Comparison of ENCODE assay signal across 8 mouse cellular contexts in genomic region chr12:10438054-10439001, GRCm38 (mm10). TPM values are rescaled to one million over a fixed set of nuclear protein-coding genes. Genes with fewer than 3 reads are reported as not detected.
DNase-seq lines count a peak whose midpoint lies in the region; ATAC-seq lines count a peak whose summit lies in the region.

No protein-coding gene starts in this region.

- DNase-seq in heart, adult 18-20 months, result peak; percentile 76 to 90
- DNase-seq in embryo, embryonic 10.5 days (ENCODE audit: low spot score), result peak; percentile 87
- peak; percentile 80 to 88 for DNase-seq in gastrocnemius, postnatal 4 days (ENCODE audit: low spot score in 2 of 2)
- peak; percentile 85 for DNase-seq in neural tube, embryonic 11.5 days (ENCODE audit: low spot score)

- no peaks in the 10 kb centered on the region for H3K4me1 ChIP-seq in heart, embryonic 12.5 days (replicated peaks)
- peaks cover 5% of the 10 kb centered on the region; the same call in 1 of the 2 replicates for H3K4me1 ChIP-seq in kidney, embryonic 14.5 days (ENCODE audit: control insufficient read depth, insufficient read depth, low read length)
- H3K4me1 ChIP-seq in limb, embryonic 13.5 days, result peaks cover 25% of the 10 kb centered on the region
- H3K4me1 ChIP-seq in neural tube, embryonic 11.5 days (ENCODE audit: control insufficient read depth, insufficient read depth, low read length), result no peaks in the 10 kb centered on the region
- H3K4me1 ChIP-seq in stomach, embryonic 16.5 days (ENCODE audit: control insufficient read depth, insufficient read depth, low read length), result no peaks in the 10 kb centered on the region; the same call in 1 of the 2 replicates

- H3K4me2 ChIP-seq in heart, embryonic 12.5 days, result no peak overlapping the region
- no peak overlapping the region for H3K4me2 ChIP-seq in kidney, embryonic 14.5 days (replicated peaks; ENCODE audit: low read depth, low read length)
- H3K4me2 ChIP-seq in limb, embryonic 13.5 days (replicated peaks), result no peak overlapping the region
- H3K4me2 ChIP-seq in neural tube, embryonic 11.5 days (ENCODE audit: low read depth), result no peak overlapping the region
- no peak overlapping the region for H3K4me2 ChIP-seq in stomach, embryonic 16.5 days (ENCODE audit: low read depth, low read length)

- no peak overlapping the region for H3K27ac ChIP-seq in heart, embryonic 12.5 days (ENCODE audit: poor library complexity, severe bottlenecking)
- no peak overlapping the region for H3K27ac ChIP-seq in kidney, embryonic 14.5 days (ENCODE audit: low read depth, low read length)
- H3K27ac ChIP-seq in limb, embryonic 13.5 days, result no peak overlapping the region
- H3K27ac ChIP-seq in neural tube, embryonic 11.5 days (ENCODE audit: low read depth, low read length), result no peak overlapping the region
- peak overlapping the region; percentile 14; the same call in 1 of the 2 replicates for H3K27ac ChIP-seq in stomach, embryonic 16.5 days (ENCODE audit: low read length)

- H3K27me3 ChIP-seq in heart, embryonic 12.5 days (replicated peaks), result no peaks in the 10 kb centered on the region; the same call in 1 of the 2 replicates
- no peaks in the 10 kb centered on the region for H3K27me3 ChIP-seq in kidney, embryonic 14.5 days (ENCODE audit: control insufficient read depth, insufficient read depth, low read length)
- peaks cover 16% of the 10 kb centered on the region; the same call in 1 of the 2 replicates for H3K27me3 ChIP-seq in limb, embryonic 13.5 days
- no peaks in the 10 kb centered on the region for H3K27me3 ChIP-seq in neural tube, embryonic 11.5 days (ENCODE audit: control insufficient read depth, insufficient read depth, low read length)
- H3K27me3 ChIP-seq in stomach, embryonic 16.5 days (ENCODE audit: control insufficient read depth, insufficient read depth, low read length), result no peaks in the 10 kb centered on the region

- H3K9me3 ChIP-seq in heart, embryonic 12.5 days (replicated peaks), result no peaks in the 10 kb centered on the region
- H3K9me3 ChIP-seq in kidney, embryonic 14.5 days (ENCODE audit: control insufficient read depth, low read length), result no peaks in the 10 kb centered on the region
- no peaks in the 10 kb centered on the region for H3K9me3 ChIP-seq in limb, embryonic 13.5 days
- no peaks in the 10 kb centered on the region for H3K9me3 ChIP-seq in neural tube, embryonic 11.5 days (ENCODE audit: control insufficient read depth, low read length)
- H3K9me3 ChIP-seq in stomach, embryonic 16.5 days (replicated peaks; ENCODE audit: control insufficient read depth, low read length), result no peaks in the 10 kb centered on the region

- WGBS in heart, embryonic 12.5 days, result 32% methylated on average over 15 of the region's 15 CpGs
- WGBS in kidney, embryonic 14.5 days, result 32% methylated on average over 15 of the region's 15 CpGs
- 12% methylated on average over 15 of the region's 15 CpGs for WGBS in limb, embryonic 13.5 days
- 29% methylated on average over 15 of the region's 15 CpGs for WGBS in neural tube, embryonic 11.5 days
- 23% methylated on average over 15 of the region's 15 CpGs for WGBS in stomach, embryonic 16.5 days

- H3K36me3 ChIP-seq in heart, embryonic 12.5 days, result no peaks in the 10 kb centered on the region
- H3K36me3 ChIP-seq in kidney, embryonic 14.5 days (ENCODE audit: control insufficient read depth, insufficient read depth, low read length), result no peaks in the 10 kb centered on the region
- H3K36me3 ChIP-seq in limb, embryonic 13.5 days, result no peaks in the 10 kb centered on the region
- H3K36me3 ChIP-seq in neural tube, embryonic 11.5 days (ENCODE audit: control insufficient read depth, insufficient read depth, low read length), result no peaks in the 10 kb centered on the region
- no peaks in the 10 kb centered on the region for H3K36me3 ChIP-seq in stomach, embryonic 16.5 days (ENCODE audit: control insufficient read depth, insufficient read depth, low read length)

- no peak overlapping the region for H3K9ac ChIP-seq in heart, embryonic 12.5 days
- H3K9ac ChIP-seq in kidney, embryonic 14.5 days (ENCODE audit: low read depth, low read length), result no peak overlapping the region
- no peak overlapping the region for H3K9ac ChIP-seq in limb, embryonic 13.5 days
- no peak overlapping the region for H3K9ac ChIP-seq in neural tube, embryonic 11.5 days (ENCODE audit: low read length)
- H3K9ac ChIP-seq in stomach, embryonic 16.5 days (ENCODE audit: low read length), result no peak overlapping the region

- no peak overlapping the region for H3K4me3 ChIP-seq in heart, embryonic 12.5 days
- no peak overlapping the region for H3K4me3 ChIP-seq in kidney, embryonic 14.5 days (ENCODE audit: low read length)
- H3K4me3 ChIP-seq in limb, embryonic 13.5 days, result no peak overlapping the region
- no peak overlapping the region for H3K4me3 ChIP-seq in neural tube, embryonic 11.5 days (ENCODE audit: low read depth, low read length)
- no peak overlapping the region for H3K4me3 ChIP-seq in stomach, embryonic 16.5 days (replicated peaks; ENCODE audit: low read length)

- no peak for ATAC-seq in heart, embryonic 12.5 days (ENCODE audit: insufficient number of reproducible peaks, low FRiP score)
- peak; percentile 77 for ATAC-seq in kidney, embryonic 14.5 days (ENCODE audit: low FRiP score, low TSS enrichment)
- ATAC-seq in limb, embryonic 13.5 days (ENCODE audit: low FRiP score, low read depth), result peak; percentile 88
- ATAC-seq in neural tube, embryonic 11.5 days (ENCODE audit: insufficient read depth, low FRiP score, low TSS enrichment), result no peak
- ATAC-seq in stomach, embryonic 16.5 days (ENCODE audit: insufficient read depth, low FRiP score), result peak; percentile 61; the same call in 1 of the 2 replicates

RNA-seq across cellular contexts. Expression of gene Rdh14, which starts 47.8 kb away (rescaled TPM):
- total RNA-seq in heart, adult 18-20 months (2021), result 10 to 100 TPM; 56.6 to 62.0 TPM
- 52.1 and 52.2 TPM in 2 replicates for polyA plus RNA-seq in heart, embryonic 12.5 days (2016; fragmentation: Nextera tagmentation; extraction: Ambion mirVana)
- 10 to 100 TPM; 32.0 to 34.5 TPM for total RNA-seq in gastrocnemius, postnatal 4 days (2021)
- 36.2 and 39.4 TPM in 2 replicates for polyA plus RNA-seq in kidney, embryonic 14.5 days (2014; fragmentation: Nextera tagmentation; extraction: Ambion mirVana)
- 41.3 and 41.5 TPM in 2 replicates for polyA plus RNA-seq in limb, embryonic 13.5 days (2015; fragmentation: Nextera tagmentation; extraction: Ambion mirVana)
- polyA plus RNA-seq in neural tube, embryonic 11.5 days (2014; fragmentation: Nextera tagmentation; extraction: Ambion mirVana), result 24.2 and 26.9 TPM in 2 replicates
- 31.1 and 35.9 TPM in 2 replicates for polyA plus RNA-seq in stomach, embryonic 16.5 days (2015; fragmentation: Nextera tagmentation; extraction: Ambion mirVana)

Comparison
In these comparisons a context has a peak if more than half of its experiments do, and no peak if none do; other contexts are left out.
1. ATAC-seq: peak in kidney, embryonic 14.5 days (single experiment), limb, embryonic 13.5 days (single experiment) and stomach, embryonic 16.5 days (single experiment); none in heart, embryonic 12.5 days (single experiment) and neural tube, embryonic 11.5 days (single experiment).
2. Peak in every context shown above with its lines, with median percentiles within 50 percentile points of each other: DNase-seq.